29 mouse cellular contexts compared by ENCODE assay signal in the genomic region with DNA sequence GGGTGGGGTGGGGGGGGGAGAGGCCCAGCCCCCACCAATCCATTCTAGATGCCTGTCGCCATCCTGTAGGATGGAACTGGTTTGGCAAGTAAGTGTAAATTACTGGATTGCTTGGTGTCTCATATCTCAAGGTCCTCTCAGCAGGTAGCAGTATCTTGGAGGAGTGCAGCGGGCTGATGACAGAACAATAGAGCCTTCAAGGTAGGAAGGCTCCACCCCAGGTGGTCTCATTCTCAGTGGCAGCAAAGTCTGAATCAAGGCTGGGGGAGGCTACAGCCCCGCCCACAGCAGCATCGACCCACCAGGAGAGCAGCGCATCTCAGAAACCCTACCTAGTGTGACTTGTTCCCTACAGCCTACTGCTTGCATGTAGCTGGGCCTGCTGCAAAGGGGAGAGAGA. TPM values are rescaled to one million over a fixed set of nuclear protein-coding genes. Genes with fewer than 3 reads are reported as not detected.
DNase-seq lines count a peak whose midpoint lies in the region; ATAC-seq lines count a peak whose summit lies in the region.
"Had no signal": no experiment of that assay in that cellular context is flagged by ENCODE, and none has a peak within 500 bp of the region (broad histone marks: within the 10 kb centered on the region; RNA-seq: fewer than 3 reads in every experiment).

No protein-coding gene starts in this region.

- DNase-seq in ES-CJ7 (ENCODE audit: low read depth, low spot score): peak; percentile 97
- peak; percentile 97 for DNase-seq in R1 (ENCODE audit: low read depth, low spot score)
- DNase-seq in ZHBTc4 (ENCODE audit: low read depth, low spot score): peak; percentile 97
- no peak for DNase-seq in kidney, postnatal 25 days
- DNase-seq: adrenal gland, adult 2 months; adrenal gland, postnatal 10 days; adrenal gland, postnatal 25 days; B cell, adult 2 months; cerebellum, adult 11 months; cerebellum, adult 18-20 months; cerebellum, adult 8-10 months; cerebellum, adult 9-11 months; cerebellum, postnatal 14 days; cerebellum, postnatal 36 days; embryo, embryonic 11 days had no signal

- no peak for ATAC-seq in inflammation-experienced regulatory T-cells, adult 6 months
- ATAC-seq: CD4-positive, CD25-positive, alpha-beta regulatory T cell, adult 4 months; forebrain, embryonic 14.5 days; forebrain, embryonic 16.5 days; Patski had no signal

RNA-seq across cellular contexts. Expression of gene BC048507, which starts 46.6 kb away (rescaled TPM):
- polyA plus RNA-seq in inflammation-experienced regulatory T-cells, adult 6 months (2017; shearing (Covaris generic)): not detected
- polyA plus RNA-seq: adrenal gland, adult 2 months; brain, embryonic 14.5 days; CD4-positive, CD25-positive, alpha-beta regulatory T cell, adult 4 months; embryonic facial prominence, embryonic 11.5 days; embryonic facial prominence, embryonic 13.5 days; embryonic facial prominence, embryonic 15.5 days; erythroblast, embryonic 14.5 days; forebrain, embryonic 10.5 days; forebrain, embryonic 12.5 days; forebrain, embryonic 14.5 days; forebrain, embryonic 16.5 days; frontal cortex, adult 2 months; G1E had no signal

Comparison
In these comparisons a context has a peak if more than half of its experiments do, and no peak if none do; other contexts are left out.
1. DNase-seq: peak in ES-CJ7 (single experiment), R1 (single experiment) and ZHBTc4 (single experiment); none in kidney, postnatal 25 days (0 of 2).